Mouse (Mus musculus): Measurements from ENCODE around the gene Efcab5. TPM values are rescaled to one million over a fixed set of nuclear protein-coding genes. Genes with fewer than 3 reads are reported as not detected.
"Not testable (repeated sequence)": the region's sequence is repeated elsewhere in the genome, so short reads cannot be mapped to it uniquely, and the experiment has no call there.

Gene Efcab5
- total RNA-seq, 4 experiments from 2014 or later: 0.14 to 0.75 (median 0.20) TPM

- DNase-seq (ENCODE audit: low spot score): peak; percentile 9
These were observed 91.8 kb downstream of the Efcab5 start for GRCm38 (mm10) chr11:77096991-77097390.

- no peak for DNase-seq (ENCODE audit: low spot score)
These were observed 92.2 kb downstream of the Efcab5 start for GRCm38 (mm10) chr11:77096581-77096980.

- no peak for DNase-seq (ENCODE audit: low spot score)
These were observed 93.6 kb downstream of the Efcab5 start for GRCm38 (mm10) chr11:77095206-77095605.

- no peak for DNase-seq (ENCODE audit: low spot score)
These were observed 94.6 kb downstream of the Efcab5 start for GRCm38 (mm10) chr11:77094136-77094535.

- DNase-seq (ENCODE audit: low spot score): peak; percentile 22
These were observed 95.6 kb downstream of the Efcab5 start for GRCm38 (mm10) chr11:77093208-77093607.

DNA sequence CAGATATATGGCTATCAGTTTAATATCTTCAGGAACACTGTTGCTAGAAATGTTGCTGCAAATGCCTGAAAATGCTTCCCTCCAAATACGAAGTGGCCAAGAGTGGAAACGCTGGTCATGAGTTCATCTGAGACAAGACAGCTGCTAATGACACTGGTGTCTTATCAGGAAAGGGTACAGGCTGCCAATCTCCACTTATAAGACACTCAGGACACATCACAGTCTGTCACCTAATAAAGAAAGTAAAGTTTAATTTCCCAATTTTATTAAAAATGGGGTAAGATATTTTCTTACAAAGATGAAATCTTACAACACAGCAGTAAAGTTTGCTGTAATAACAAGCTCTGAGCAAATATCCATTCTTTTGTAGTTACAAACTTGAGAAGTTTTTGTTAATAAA lies 99.6 kb downstream of the Efcab5 start:
- DNase-seq (ENCODE audit: low spot score): no peak

GRCm38 (mm10) chr11:77087004-77087403 lies 101.8 kb downstream of the Efcab5 start:
- DNase-seq (ENCODE audit: low spot score): no peak

- no peak for DNase-seq (ENCODE audit: low spot score)
These were observed 104.6 kb downstream of the Efcab5 start for GRCm38 (mm10) chr11:77084001-77084682.

DNA sequence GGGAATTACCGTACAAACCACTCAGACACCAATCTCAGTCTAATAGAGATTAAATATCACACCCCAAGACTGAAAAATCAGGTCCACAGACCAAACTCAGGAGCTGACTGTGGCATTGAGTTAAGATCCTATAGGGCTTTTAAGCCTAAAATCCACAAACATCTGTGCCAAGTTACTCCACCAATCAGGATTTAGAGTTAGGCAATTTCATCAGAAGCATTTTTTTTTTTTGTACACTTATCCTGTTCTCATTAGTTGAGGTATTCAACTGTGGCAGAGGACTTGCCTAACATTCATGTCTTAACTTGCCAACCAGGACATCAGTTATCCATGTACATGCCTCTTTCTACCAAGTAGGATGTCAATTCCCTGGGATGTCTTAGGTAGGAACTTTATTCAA lies 109.4 kb downstream of the Efcab5 start:
- no peak for DNase-seq (ENCODE audit: low spot score)

DNA sequence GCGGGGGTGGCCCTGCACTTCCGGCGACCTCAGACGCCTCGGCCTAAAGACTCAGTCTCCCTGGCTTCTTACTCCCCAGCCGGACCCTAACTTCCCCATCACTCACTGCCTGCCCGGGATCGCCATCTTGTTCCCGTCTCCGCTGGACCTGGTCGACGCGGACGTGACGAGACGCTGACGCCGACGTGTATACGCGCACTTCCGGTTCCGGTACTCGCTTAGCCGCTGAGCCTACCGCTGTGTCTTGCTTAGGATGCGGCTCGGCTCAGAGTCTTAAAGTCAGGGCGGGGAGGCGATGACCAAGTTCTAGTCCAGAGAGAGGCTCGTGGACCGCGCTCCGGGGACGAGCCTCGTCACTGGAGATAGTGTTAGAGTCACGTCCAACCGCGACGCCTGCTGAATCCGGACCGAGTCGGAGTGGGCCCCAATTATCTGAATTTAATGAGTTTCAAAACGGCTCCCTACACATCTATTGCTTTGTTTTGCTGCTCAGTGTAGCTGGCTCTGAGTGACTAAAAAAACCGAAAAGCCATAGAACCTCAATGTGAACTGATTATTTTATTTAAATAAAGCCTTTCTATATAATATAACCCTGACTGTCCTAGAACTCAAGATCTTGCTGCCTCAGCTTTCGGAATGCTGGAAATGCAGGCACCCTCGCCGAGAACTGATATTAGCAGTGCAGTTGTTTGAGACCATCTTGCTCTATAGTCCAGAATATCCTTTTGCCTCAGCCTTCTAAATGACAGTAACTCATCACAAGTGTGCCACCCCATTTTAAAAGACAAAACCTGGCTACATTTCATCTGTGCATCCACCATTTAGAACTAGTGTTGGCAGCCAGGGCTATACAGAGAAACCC lies 110.3 kb downstream of the Efcab5 start, which contains the start of gene Nsrp1:
Gene Nsrp1 (minus strand): TSS at position 163 of the 862 bp plus-strand sequence.
- peak; percentile 92 for DNase-seq (ENCODE audit: low spot score)

GRCm38 (mm10) chr11:77077792-77078191 lies 111.0 kb downstream of the Efcab5 start:
- DNase-seq (ENCODE audit: low spot score): no peak

DNA sequence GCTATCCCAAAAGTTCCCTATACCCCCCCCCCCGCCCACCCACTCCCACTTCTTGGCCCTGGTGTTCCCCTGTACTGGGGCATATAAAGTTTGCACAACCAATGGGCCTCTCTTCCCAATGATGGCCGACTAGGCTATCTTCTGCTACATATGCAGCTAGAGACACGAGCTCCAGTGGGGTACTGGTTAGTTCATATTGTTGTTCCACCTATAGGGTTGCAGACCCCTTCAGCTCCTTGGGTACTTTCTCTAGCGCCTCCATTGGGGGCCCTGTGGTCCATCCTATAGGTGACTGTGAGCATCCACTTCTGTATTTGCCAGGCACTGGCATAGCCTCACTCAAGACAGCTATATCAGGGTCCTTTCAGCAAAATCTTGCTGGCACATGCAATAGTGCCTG lies 111.4 kb downstream of the Efcab5 start:
- DNase-seq (ENCODE audit: low spot score): not testable (repeated sequence)

DNA sequence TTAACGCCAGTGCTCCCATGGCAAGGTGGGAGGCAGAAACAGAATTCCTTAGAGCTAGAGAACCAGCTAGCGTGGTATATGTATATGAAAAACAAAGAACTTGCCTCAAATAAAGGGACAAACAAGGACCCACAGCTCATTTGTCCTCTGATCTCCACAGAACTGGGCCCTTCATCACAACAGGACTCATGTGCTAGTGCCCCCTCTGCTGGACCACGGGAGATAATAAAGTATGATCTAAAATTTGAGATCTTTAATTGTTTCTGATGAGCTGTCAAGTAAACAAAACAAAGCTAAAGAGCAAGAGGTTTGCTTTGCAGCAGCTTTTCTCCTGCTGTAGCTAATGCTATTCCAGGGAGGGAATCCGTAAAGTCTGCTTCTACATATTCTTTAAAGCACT lies 118.0 kb downstream of the Efcab5 start:
- no peak for DNase-seq (ENCODE audit: low spot score)

DNA sequence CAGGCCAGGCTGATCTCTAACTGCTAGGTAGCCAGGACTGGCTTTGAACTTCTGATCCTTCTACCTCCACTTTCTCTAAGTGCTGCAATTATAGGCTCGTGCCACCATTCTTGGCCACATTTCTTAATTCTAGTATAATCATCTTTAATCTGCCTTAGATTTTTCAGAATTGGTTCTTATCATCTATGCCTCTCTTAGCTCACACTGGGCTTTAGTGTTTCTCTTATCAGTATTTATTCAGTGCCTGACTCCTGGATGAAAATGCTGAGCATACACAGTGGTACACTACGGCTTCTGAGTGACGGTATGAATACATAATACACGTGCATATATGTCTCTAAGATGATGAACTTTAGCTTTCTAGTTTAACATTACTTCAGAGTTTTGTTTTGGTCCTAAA lies 119.9 kb downstream of the Efcab5 start:
- DNase-seq (ENCODE audit: low spot score): no peak

DNA sequence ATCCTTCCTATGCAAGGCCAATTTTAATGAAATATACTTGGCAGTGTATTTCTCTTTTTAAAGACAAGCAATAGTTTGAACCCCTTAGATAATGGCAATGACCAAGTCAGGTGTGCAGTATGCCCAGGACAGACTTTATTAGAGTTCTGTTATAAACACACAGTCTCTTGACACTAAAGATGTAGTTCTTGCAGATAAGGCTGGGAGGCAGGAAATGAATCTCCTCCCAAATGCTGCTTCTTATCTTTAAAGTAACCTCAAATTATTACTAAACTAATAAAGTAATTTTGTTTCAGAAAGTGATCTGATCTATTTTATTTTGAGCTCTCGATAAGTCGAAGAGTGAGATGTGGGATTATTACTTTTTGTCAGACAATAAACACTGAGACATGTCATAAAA lies 125.4 kb downstream of the Efcab5 start:
- DNase-seq (ENCODE audit: low spot score): no peak

- DNase-seq (ENCODE audit: low spot score): peak; percentile 1
These were observed 126.8 kb downstream of the Efcab5 start for GRCm38 (mm10) chr11:77061951-77062350.

GRCm38 (mm10) chr11:77042816-77043215 lies 146.0 kb downstream of the Efcab5 start:
- no peak for DNase-seq (ENCODE audit: low spot score)

DNA sequence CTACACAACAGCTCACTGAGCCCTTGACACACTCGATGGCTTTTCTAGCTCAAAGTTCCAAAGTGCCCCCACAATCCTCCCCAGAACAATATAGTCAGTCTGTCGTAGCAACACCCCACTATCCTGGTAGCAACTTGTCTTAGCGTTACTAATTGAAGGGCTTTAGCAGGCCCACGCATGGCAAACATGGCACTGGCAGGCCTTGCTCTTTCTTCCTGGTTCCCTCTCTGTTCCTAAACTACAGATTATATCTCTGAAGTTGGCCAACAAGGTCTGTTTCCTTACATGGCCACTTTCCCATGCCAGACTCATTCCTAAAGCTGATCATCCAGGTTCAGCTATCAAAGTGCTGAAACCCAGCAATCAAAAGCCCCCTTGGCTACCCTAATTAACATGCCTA lies 146.9 kb downstream of the Efcab5 start:
- DNase-seq (ENCODE audit: low spot score): no peak

Small RNA genes within 50 kb of the gene (microRNA-seq; reads per million reads assigned to microRNA genes)
- 2,029 reads per million, percentile 87 among the genes with 10 or more reads in this experiment for gene Mir423

Other genes starting within 250 kb of the Efcab5 start
- under 1 TPM; 0.57 to 0.75 (median 0.59) TPM for gene Slc6a4, start 190.4 kb downstream of the Efcab5 start, total RNA-seq (2022)
- gene Nsrp1, start 110.5 kb downstream of the Efcab5 start, total RNA-seq (2022): 10 to 100 TPM in 2 of 4 experiments, 1 to 10 TPM in 2; 8.7 to 11.1 (median 9.9) TPM
- gene Ssh2, start 27.3 kb upstream of the Efcab5 start, total RNA-seq (2022): 10 to 100 TPM; 64.4 to 77.0 (median 70.7) TPM

Measured in heart, adult 8-10 months (tissue).